Mouse (Mus musculus) hematopoietic multipotent progenitor cell, adult 10-12 weeks (in vitro differentiated cells): ENCODE measurements around the gene Tril. TPM values are rescaled to one million over a fixed set of nuclear protein-coding genes. Genes with fewer than 3 reads are reported as not detected.

Experiments
- polyA plus RNA-seq: library from polyadenylated mRNA; stranded (reverse); fragments of >175 nt; gene quantifications from 2 replicates; pipeline ENCODE4 v1.2.3, GENCODE M21; 2012; ENCODE audit warnings: low replicate concordance

Tril gene
- 0.04 and 0.08 TPM in 2 replicates for polyA plus RNA-seq

GRCm38 (mm10) chr6:53820486-53820985 is at the start of gene Tril:
Gene Tril, minus strand, starts transcription at chr6:53820830.

Other genes starting within 250 kb of the Tril start
- not detected in 2 replicates for gene Cpvl, start 157.8 kb upstream of the Tril start, polyA plus RNA-seq
- 4.5 and 10.2 TPM in 2 replicates for gene Chn2, start 218.7 kb upstream of the Tril start, polyA plus RNA-seq